Comparison of ENCODE assay signal across 10 mouse cellular contexts in genomic region chr7:27541431-27541830, GRCm38 (mm10). TPM values are rescaled to one million over a fixed set of nuclear protein-coding genes. Genes with fewer than 3 reads are reported as not detected.
DNase-seq lines count a peak whose midpoint lies in the region; ATAC-seq lines count a peak whose summit lies in the region.
"Had no signal": no experiment of that assay in that cellular context is flagged by ENCODE, and none has a peak within 500 bp of the region (broad histone marks: within the 10 kb centered on the region; RNA-seq: fewer than 3 reads in every experiment).

No protein-coding gene starts in this region.

- H3K4me2 ChIP-seq in forebrain, embryonic 13.5 days: peak overlapping the region; percentile 77
- H3K4me2 ChIP-seq in midbrain, embryonic 14.5 days (ENCODE audit: low read length): peak overlapping the region; percentile 85

- peak overlapping the region; percentile 25; the same call in 1 of the 2 replicates for H3K27ac ChIP-seq in forebrain, embryonic 13.5 days
- H3K27ac ChIP-seq in midbrain, embryonic 14.5 days (replicated peaks; ENCODE audit: low read depth, low read length): 0 out of 2 replicates have a peak overlapping the region, but pooled peaks have one; percentile 26
- H3K27ac ChIP-seq: heart, adult 2 months had no signal

- 71% methylated on average over 16 of the region's 16 CpGs for WGBS in forebrain, embryonic 13.5 days
- WGBS in midbrain, embryonic 14.5 days: 64% methylated on average over 16 of the region's 16 CpGs

- H3K36me3 ChIP-seq in forebrain, embryonic 13.5 days (ENCODE audit: poor library complexity, severe bottlenecking): peaks cover 39% of the 10 kb centered on the region
- H3K36me3 ChIP-seq in midbrain, embryonic 14.5 days (ENCODE audit: control insufficient read depth, insufficient read depth, low read length): peaks cover 40% of the 10 kb centered on the region

- DNase-seq in cerebellum, postnatal 10 days: peak; percentile 25 to 34
- no peak for DNase-seq in cerebellum, adult 8-10 months
- DNase-seq in left cerebral cortex, adult 18-20 months (ENCODE audit: low spot score in 2 of 2): peak; percentile 90 to 91
- DNase-seq in midbrain, embryonic 14.5 days: peak; percentile 69
- peak; percentile 90 to 96 for DNase-seq in thymus, adult 18-20 months
- DNase-seq in ovary, adult 18-20 months (ENCODE audit: low spot score): no peak

- H3K9me3 ChIP-seq in forebrain, embryonic 13.5 days (replicated peaks): no peaks in the 10 kb centered on the region
- H3K9me3 ChIP-seq in midbrain, embryonic 14.5 days (ENCODE audit: control insufficient read depth, low read length): no peaks in the 10 kb centered on the region
- H3K9me3 ChIP-seq: G1E had no signal

- H3K4me1 ChIP-seq in forebrain, embryonic 13.5 days: peaks cover 16% of the 10 kb centered on the region
- peaks cover 14% of the 10 kb centered on the region for H3K4me1 ChIP-seq in midbrain, embryonic 14.5 days (ENCODE audit: control insufficient read depth, insufficient read depth, low read length)

- H3K9ac ChIP-seq in forebrain, embryonic 13.5 days: peak overlapping the region; percentile 37; the same call in 1 of the 2 replicates
- peak overlapping the region; percentile 73; the same call in 1 of the 2 replicates for H3K9ac ChIP-seq in midbrain, embryonic 14.5 days (replicated peaks; ENCODE audit: low read length)

- ATAC-seq in CD4-positive, CD25-positive, alpha-beta regulatory T cell, adult 4 months: peak; percentile 82
- peak; percentile 70 for ATAC-seq in forebrain, embryonic 13.5 days
- 0 out of 2 replicates have a peak, but pooled peaks have one; percentile 21 for ATAC-seq in midbrain, embryonic 14.5 days (ENCODE audit: low FRiP score, low TSS enrichment)

- peak overlapping the region; percentile 48 for H3K4me3 ChIP-seq in forebrain, embryonic 13.5 days
- peak overlapping the region; percentile 61 for H3K4me3 ChIP-seq in midbrain, embryonic 14.5 days (replicated peaks; ENCODE audit: low read depth, low read length)

- no peaks in the 10 kb centered on the region for H3K27me3 ChIP-seq in forebrain, embryonic 13.5 days
- H3K27me3 ChIP-seq in midbrain, embryonic 14.5 days (ENCODE audit: control insufficient read depth, insufficient read depth, low read length): no peaks in the 10 kb centered on the region

RNA-seq across cellular contexts. Expression of gene Pld3, which starts 11.6 kb away (rescaled TPM):
- 100 to 1,000 TPM; 191 to 306 TPM for polyA plus RNA-seq in CD4-positive, CD25-positive, alpha-beta regulatory T cell, adult 4 months (2017; shearing (Covaris generic))
- 68.2 and 72.8 TPM in 2 replicates for polyA plus RNA-seq in forebrain, embryonic 13.5 days (2015; fragmentation: Nextera tagmentation; extraction: Ambion mirVana)
- 100 to 1,000 TPM; 750 TPM for total RNA-seq in left cerebral cortex, adult 18-20 months (2021)
- 114 and 134 TPM in 2 replicates for polyA plus RNA-seq in midbrain, embryonic 14.5 days (2014; fragmentation: Nextera tagmentation; extraction: Ambion mirVana)

RNA-seq across cellular contexts. Expression of gene 2310022A10Rik, which starts 11.6 kb away (rescaled TPM):
- polyA plus RNA-seq in CD4-positive, CD25-positive, alpha-beta regulatory T cell, adult 4 months (2017; shearing (Covaris generic)): 10 to 100 TPM; 15.0 to 25.3 TPM
- polyA plus RNA-seq in forebrain, embryonic 13.5 days (2015; fragmentation: Nextera tagmentation; extraction: Ambion mirVana): 35.1 and 36.5 TPM in 2 replicates
- total RNA-seq in left cerebral cortex, adult 18-20 months (2021): 10 to 100 TPM; 30.5 to 33.0 TPM
- 26.3 and 35.3 TPM in 2 replicates for polyA plus RNA-seq in midbrain, embryonic 14.5 days (2014; fragmentation: Nextera tagmentation; extraction: Ambion mirVana)

RNA-seq across cellular contexts. Expression of gene Hipk4, which starts 18.4 kb away (rescaled TPM):
- under 1 TPM in 1 of 2 experiments, not detected in 1; 0.28 TPM for polyA plus RNA-seq in CD4-positive, CD25-positive, alpha-beta regulatory T cell, adult 4 months (2017; shearing (Covaris generic))
- 0.50 and 0.56 TPM in 2 replicates for polyA plus RNA-seq in forebrain, embryonic 13.5 days (2015; fragmentation: Nextera tagmentation; extraction: Ambion mirVana)
- under 1 TPM in 1 of 2 experiments, not detected in 1; 0.14 TPM for total RNA-seq in left cerebral cortex, adult 18-20 months (2021)
- polyA plus RNA-seq in midbrain, embryonic 14.5 days (2014; fragmentation: Nextera tagmentation; extraction: Ambion mirVana): 0.43 and 0.78 TPM in 2 replicates

RNA-seq across cellular contexts. Expression of gene Prx, which starts 42.3 kb away (rescaled TPM):
- polyA plus RNA-seq in CD4-positive, CD25-positive, alpha-beta regulatory T cell, adult 4 months (2017; shearing (Covaris generic)): under 1 TPM; 0.22 to 0.62 TPM
- polyA plus RNA-seq in forebrain, embryonic 13.5 days (2015; fragmentation: Nextera tagmentation; extraction: Ambion mirVana): 1.5 and 1.8 TPM in 2 replicates
- total RNA-seq in left cerebral cortex, adult 18-20 months (2021): under 1 TPM; 0.23 to 0.33 TPM
- 0.77 and 0.97 TPM in 2 replicates for polyA plus RNA-seq in midbrain, embryonic 14.5 days (2014; fragmentation: Nextera tagmentation; extraction: Ambion mirVana)

RNA-seq across cellular contexts. Expression of gene Akt2, which starts 49.9 kb away (rescaled TPM):
- polyA plus RNA-seq in CD4-positive, CD25-positive, alpha-beta regulatory T cell, adult 4 months (2017; shearing (Covaris generic)): 10 to 100 TPM; 39.2 to 57.3 TPM
- 75.2 and 82.2 TPM in 2 replicates for polyA plus RNA-seq in forebrain, embryonic 13.5 days (2015; fragmentation: Nextera tagmentation; extraction: Ambion mirVana)
- 100 to 1,000 TPM; 103 to 113 TPM for total RNA-seq in left cerebral cortex, adult 18-20 months (2021)
- 51.0 and 67.0 TPM in 2 replicates for polyA plus RNA-seq in midbrain, embryonic 14.5 days (2014; fragmentation: Nextera tagmentation; extraction: Ambion mirVana)

Comparison
In these comparisons a context has a peak if more than half of its experiments do, and no peak if none do; other contexts are left out.
1. DNase-seq: peak in cerebellum, postnatal 10 days (2 of 2), left cerebral cortex, adult 18-20 months (2 of 2), midbrain, embryonic 14.5 days (single experiment) and thymus, adult 18-20 months (2 of 2); none in cerebellum, adult 8-10 months (single experiment) and ovary, adult 18-20 months (single experiment).
2. ATAC-seq: peak in every context shown above with its lines; median percentile 82 in CD4-positive, CD25-positive, alpha-beta regulatory T cell, adult 4 months; 70 in forebrain, embryonic 13.5 days; 21 in midbrain, embryonic 14.5 days.